Mouse (Mus musculus) activated CD4-positive, CD25-positive, alpha-beta regulatory T cell, adult 4 months (primary cell): ENCODE results near the gene Agpat4. TPM values are rescaled to one million over a fixed set of nuclear protein-coding genes. Genes with fewer than 3 reads are reported as not detected.
"Not testable (repeated sequence)": the region's sequence is repeated elsewhere in the genome, so short reads cannot be mapped to it uniquely, and the experiment has no call there.

Source experiments
- ATAC-seq: one replicate; pipeline ENCODE4 v1.8.0; 2017
- polyA plus RNA-seq, 2 experiments: library from polyadenylated mRNA; unstranded; fragments of 100-300 nt; shearing (Covaris generic); gene quantifications; one replicate each; pipeline ENCODE4 v1.2.1; 2017

Agpat4 gene
- polyA plus RNA-seq, 2 experiments from 2014 or later: 15.7 to 24.8 TPM

- ATAC-seq: peak; percentile 78
These were observed 76.6 kb downstream of the Agpat4 start for GRCm38 (mm10) chr17:12195137-12195536.

- ATAC-seq: no peak
These were observed 77.1 kb downstream of the Agpat4 start for GRCm38 (mm10) chr17:12195604-12196003.

- ATAC-seq: no peak
These were observed 81.4 kb downstream of the Agpat4 start for GRCm38 (mm10) chr17:12199933-12200332.

GRCm38 (mm10) chr17:12201086-12201485 lies 82.6 kb downstream of the Agpat4 start:
- ATAC-seq: no peak

GRCm38 (mm10) chr17:12203414-12203897 lies 85.0 kb downstream of the Agpat4 start:
- ATAC-seq: no peak

GRCm38 (mm10) chr17:12204246-12204645 lies 85.7 kb downstream of the Agpat4 start:
- ATAC-seq: no peak

GRCm38 (mm10) chr17:12204689-12205014 lies 86.1 kb downstream of the Agpat4 start:
- no peak for ATAC-seq

- no peak for ATAC-seq
These were observed 86.7 kb downstream of the Agpat4 start for GRCm38 (mm10) chr17:12205015-12205693.

GRCm38 (mm10) chr17:12205694-12206075 lies 87.2 kb downstream of the Agpat4 start:
- ATAC-seq: peak; percentile 91

- no peak for ATAC-seq
These were observed 87.7 kb downstream of the Agpat4 start for GRCm38 (mm10) chr17:12206248-12206647.

- no peak for ATAC-seq
These were observed 88.6 kb downstream of the Agpat4 start for GRCm38 (mm10) chr17:12207022-12207548.

GRCm38 (mm10) chr17:12209481-12209880 lies 91.0 kb downstream of the Agpat4 start:
- ATAC-seq: no peak

- ATAC-seq: peak; percentile 50
These were observed 92.1 kb downstream of the Agpat4 start for GRCm38 (mm10) chr17:12210544-12211132.

GRCm38 (mm10) chr17:12211890-12212289 lies 93.4 kb downstream of the Agpat4 start:
- ATAC-seq: no peak

- no peak for ATAC-seq
These were observed 93.8 kb downstream of the Agpat4 start for GRCm38 (mm10) chr17:12212341-12212740.

- no peak for ATAC-seq
These were observed 94.9 kb downstream of the Agpat4 start for GRCm38 (mm10) chr17:12213430-12213829.

GRCm38 (mm10) chr17:12216224-12216623 lies 97.7 kb downstream of the Agpat4 start:
- ATAC-seq: no peak

GRCm38 (mm10) chr17:12221926-12222325 lies 103.4 kb downstream of the Agpat4 start:
- ATAC-seq: no peak

- ATAC-seq: no peak
These were observed 105.2 kb downstream of the Agpat4 start for GRCm38 (mm10) chr17:12223682-12224081.

- no peak for ATAC-seq
These were observed 105.6 kb downstream of the Agpat4 start for GRCm38 (mm10) chr17:12224145-12224544.

GRCm38 (mm10) chr17:12224551-12224950 lies 106.0 kb downstream of the Agpat4 start:
- not testable (repeated sequence) for ATAC-seq

GRCm38 (mm10) chr17:12225227-12225626 lies 106.7 kb downstream of the Agpat4 start:
- no peak for ATAC-seq

GRCm38 (mm10) chr17:12226551-12226950 lies 108.0 kb downstream of the Agpat4 start:
- ATAC-seq: no peak

- ATAC-seq: no peak
These were observed 109.5 kb downstream of the Agpat4 start for GRCm38 (mm10) chr17:12228001-12228400.
